Mouse (Mus musculus): ENCODE measurements around the gene Ndrg4. TPM values are rescaled to one million over a fixed set of nuclear protein-coding genes. Genes with fewer than 3 reads are reported as not detected.

Gene Ndrg4
- polyA plus RNA-seq, 1 experiment from 2014 or later, result 14.4 TPM

DNA sequence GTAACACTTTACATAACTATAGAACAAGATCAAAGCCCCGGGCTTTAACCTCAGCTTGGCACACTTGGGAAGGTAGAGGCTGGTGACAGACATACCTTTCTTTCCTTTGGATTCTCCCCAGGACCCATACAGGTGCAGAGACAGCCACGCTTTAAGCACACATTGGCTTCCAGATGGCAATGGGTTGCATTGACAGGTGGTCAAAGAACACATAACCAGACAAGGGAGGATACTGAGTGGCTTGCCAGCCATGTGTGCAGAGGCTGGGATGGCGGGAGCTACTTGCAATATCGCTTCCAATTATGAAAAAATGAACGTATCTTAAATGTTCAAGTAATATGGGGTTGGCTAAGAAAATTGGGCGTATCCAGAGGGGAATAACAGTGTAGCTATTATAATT is 4.9 kb upstream of the Ndrg4 start:
- Histone ChIP-seq H3K4me2 (ENCODE audit: low read depth, low read length) (no peak overlapping the region), H3K4me1 (ENCODE audit: control insufficient read depth, insufficient read depth, low read length) (peaks cover 9% of the 10 kb centered on the region), H3K36me3 (ENCODE audit: control insufficient read depth, insufficient read depth, low read length) (no peaks in the 10 kb centered on the region), H3K9ac (ENCODE audit: low read depth, low read length) (no peak overlapping the region), H3K27ac (ENCODE audit: low read length) (no peak overlapping the region), H3K9me3 (ENCODE audit: control insufficient read depth, low read length) (no peaks in the 10 kb centered on the region), H3K27me3 (replicated peaks; ENCODE audit: control insufficient read depth, insufficient read depth, low read length) (peaks cover 19% of the 10 kb centered on the region), H3K4me3 (ENCODE audit: low read length) (no peak overlapping the region)
- no peak for ATAC-seq
- 90% methylated on average over 6 of the region's 6 CpGs for WGBS

DNA sequence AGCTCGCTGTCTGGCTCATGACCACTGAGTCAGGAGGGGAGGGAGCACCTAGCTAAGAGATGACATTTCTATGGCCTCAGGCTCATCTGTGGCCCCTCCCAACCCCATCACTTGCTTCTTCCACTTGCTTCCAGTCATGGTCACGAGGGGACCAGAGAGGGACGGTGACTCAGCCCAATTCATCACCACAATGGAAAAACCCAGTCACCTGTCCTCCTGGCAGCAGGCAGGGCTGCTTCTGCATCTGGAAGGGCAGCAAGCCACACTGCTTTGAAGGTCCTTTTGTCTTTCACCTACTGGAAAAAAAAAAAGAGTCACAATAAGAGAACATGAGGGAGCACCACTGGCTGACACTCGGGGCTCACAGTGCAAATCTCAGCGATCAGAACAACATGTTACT is 4.0 kb upstream of the Ndrg4 start:
- Histone ChIP-seq H3K27ac (ENCODE audit: low read length) (no peak overlapping the region), H3K9me3 (ENCODE audit: control insufficient read depth, low read length) (no peaks in the 10 kb centered on the region), H3K4me2 (ENCODE audit: low read depth, low read length) (no peak overlapping the region), H3K36me3 (ENCODE audit: control insufficient read depth, insufficient read depth, low read length) (no peaks in the 10 kb centered on the region), H3K4me3 (ENCODE audit: low read length) (no peak overlapping the region), H3K9ac (ENCODE audit: low read depth, low read length) (no peak overlapping the region), H3K27me3 (replicated peaks; ENCODE audit: control insufficient read depth, insufficient read depth, low read length) (peaks cover 27% of the 10 kb centered on the region), H3K4me1 (ENCODE audit: control insufficient read depth, insufficient read depth, low read length) (peaks cover 5% of the 10 kb centered on the region; the same call in 1 of the 2 replicates)
- ATAC-seq, result no peak
- 70% methylated on average over 5 of the region's 5 CpGs for WGBS

DNA sequence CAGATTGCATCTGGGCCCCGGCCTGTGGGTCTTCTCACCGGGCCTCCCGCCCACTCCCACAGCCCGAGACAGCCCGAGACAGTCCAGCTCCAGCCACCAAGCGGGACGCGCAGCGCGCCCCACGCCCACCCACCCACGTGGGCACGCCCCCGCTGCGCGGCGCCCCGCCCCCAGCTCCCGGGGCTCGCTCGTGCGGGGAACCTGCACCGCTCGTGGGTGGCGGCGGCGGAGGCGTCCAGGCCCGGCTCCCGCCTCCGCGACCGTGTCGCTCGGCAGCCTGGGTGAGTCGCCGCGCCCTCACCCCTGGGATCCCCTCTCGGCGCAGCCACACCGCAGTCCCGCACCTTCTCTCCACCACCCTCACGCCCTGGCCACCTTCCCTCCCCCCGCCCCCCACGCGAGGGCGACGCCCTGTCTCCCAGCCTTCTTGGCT is 827 bp downstream of the Ndrg4 start:
- no peak overlapping the region for H3K27ac ChIP-seq (ENCODE audit: low read length)
- H3K4me1 ChIP-seq (ENCODE audit: control insufficient read depth, insufficient read depth, low read length), result peaks cover 12% of the 10 kb centered on the region
- 0% methylated on average over 29 of the region's 48 CpGs for WGBS
- H3K4me2 ChIP-seq (ENCODE audit: low read depth, low read length), result peak overlapping the region; percentile 98
- H3K9me3 ChIP-seq (ENCODE audit: control insufficient read depth, low read length), result no peaks in the 10 kb centered on the region
- H3K4me3 ChIP-seq (ENCODE audit: low read length), result peak overlapping the region; percentile 59
- peak overlapping the region; percentile 60 for H3K9ac ChIP-seq (ENCODE audit: low read depth, low read length)
- peaks cover 52% of the 10 kb centered on the region for H3K27me3 ChIP-seq (replicated peaks; ENCODE audit: control insufficient read depth, insufficient read depth, low read length)
- ATAC-seq, result peak; percentile 64
- no peaks in the 10 kb centered on the region for H3K36me3 ChIP-seq (ENCODE audit: control insufficient read depth, insufficient read depth, low read length)

DNA sequence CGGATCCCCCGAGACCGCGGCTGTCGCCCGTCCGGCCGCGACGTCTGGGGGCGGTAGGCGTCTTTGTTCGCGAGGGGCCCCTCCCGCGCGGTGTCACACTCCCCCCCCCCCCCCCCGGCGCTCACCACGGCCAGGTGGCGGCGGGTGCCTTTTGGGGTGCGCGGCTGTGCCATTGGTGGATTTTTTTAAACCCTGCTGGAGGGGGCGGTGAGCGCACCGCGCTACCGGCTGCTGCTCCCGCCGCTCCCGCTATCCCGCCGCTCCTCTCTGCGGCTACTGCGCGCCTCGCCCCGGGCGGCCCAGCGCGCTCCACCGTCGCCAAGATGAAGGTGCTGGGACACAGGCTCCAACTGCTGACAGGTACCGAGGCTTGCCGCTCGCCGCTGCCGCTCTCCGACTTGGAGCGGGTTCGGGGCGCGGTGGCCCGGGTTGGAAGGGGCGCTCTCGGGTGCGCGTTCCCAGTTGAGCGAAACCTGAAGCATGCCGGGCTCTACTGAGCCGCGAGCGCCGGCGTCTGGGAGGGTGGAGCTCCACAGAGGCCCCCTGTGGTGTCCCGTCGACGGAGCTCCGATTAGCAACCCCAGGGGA is 1.3 kb downstream of the Ndrg4 start:
- peak; percentile 53 for ATAC-seq
- H3K4me3 ChIP-seq (ENCODE audit: low read length), result peak overlapping the region; percentile 59
- peak overlapping the region; percentile 60 for H3K9ac ChIP-seq (ENCODE audit: low read depth, low read length)
- no peaks in the 10 kb centered on the region for H3K36me3 ChIP-seq (ENCODE audit: control insufficient read depth, insufficient read depth, low read length)
- peak overlapping the region; percentile 98 for H3K4me2 ChIP-seq (ENCODE audit: low read depth, low read length)
- H3K27ac ChIP-seq (ENCODE audit: low read length), result no peak overlapping the region
- under 1% methylated on average over 66 of the region's 70 CpGs for WGBS
- no peaks in the 10 kb centered on the region for H3K9me3 ChIP-seq (ENCODE audit: control insufficient read depth, low read length)
- H3K4me1 ChIP-seq (ENCODE audit: control insufficient read depth, insufficient read depth, low read length), result peaks cover 12% of the 10 kb centered on the region
- peaks cover 52% of the 10 kb centered on the region for H3K27me3 ChIP-seq (replicated peaks; ENCODE audit: control insufficient read depth, insufficient read depth, low read length)

DNA sequence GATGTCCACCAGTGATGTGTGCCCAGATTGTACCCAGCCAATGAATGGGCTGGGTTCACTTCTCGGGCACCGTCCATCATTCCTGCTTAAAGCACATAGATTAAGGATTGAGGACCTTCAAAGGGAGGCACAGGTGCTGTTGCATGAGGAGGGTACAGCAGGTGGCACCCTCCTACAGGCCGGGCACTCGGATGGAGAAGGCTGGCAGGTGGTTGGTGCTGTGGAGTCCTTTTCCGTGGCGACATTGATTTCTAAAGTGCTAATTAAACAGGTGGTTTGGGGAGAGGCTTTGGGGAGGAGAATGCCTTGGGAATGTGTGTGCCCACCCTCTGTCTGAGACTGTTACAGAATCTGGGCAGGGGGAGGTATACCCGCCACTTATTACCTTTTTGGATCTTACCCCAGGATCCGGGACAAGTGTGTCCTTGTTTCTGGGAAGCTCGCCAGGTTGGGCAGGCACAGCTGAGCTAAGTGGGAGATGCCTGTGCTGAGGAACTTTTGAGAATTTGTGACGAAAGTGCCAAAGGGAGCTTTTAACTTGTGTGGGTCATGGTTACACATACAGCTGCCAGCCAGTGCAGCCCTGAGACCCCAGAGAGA is 11.4 kb downstream of the Ndrg4 start:
- H3K27me3 ChIP-seq (replicated peaks; ENCODE audit: control insufficient read depth, insufficient read depth, low read length), result no peaks in the 10 kb centered on the region; the same call in 1 of the 2 replicates
- 76% methylated on average over 10 of the region's 10 CpGs for WGBS
- H3K9ac ChIP-seq (ENCODE audit: low read depth, low read length), result no peak overlapping the region
- no peaks in the 10 kb centered on the region for H3K36me3 ChIP-seq (ENCODE audit: control insufficient read depth, insufficient read depth, low read length)
- H3K4me1 ChIP-seq (ENCODE audit: control insufficient read depth, insufficient read depth, low read length), result no peaks in the 10 kb centered on the region
- no peak overlapping the region for H3K4me3 ChIP-seq (ENCODE audit: low read length)
- no peak for ATAC-seq
- no peak overlapping the region for H3K27ac ChIP-seq (ENCODE audit: low read length)
- H3K9me3 ChIP-seq (ENCODE audit: control insufficient read depth, low read length), result no peaks in the 10 kb centered on the region
- H3K4me2 ChIP-seq (ENCODE audit: low read depth, low read length), result no peak overlapping the region

DNA sequence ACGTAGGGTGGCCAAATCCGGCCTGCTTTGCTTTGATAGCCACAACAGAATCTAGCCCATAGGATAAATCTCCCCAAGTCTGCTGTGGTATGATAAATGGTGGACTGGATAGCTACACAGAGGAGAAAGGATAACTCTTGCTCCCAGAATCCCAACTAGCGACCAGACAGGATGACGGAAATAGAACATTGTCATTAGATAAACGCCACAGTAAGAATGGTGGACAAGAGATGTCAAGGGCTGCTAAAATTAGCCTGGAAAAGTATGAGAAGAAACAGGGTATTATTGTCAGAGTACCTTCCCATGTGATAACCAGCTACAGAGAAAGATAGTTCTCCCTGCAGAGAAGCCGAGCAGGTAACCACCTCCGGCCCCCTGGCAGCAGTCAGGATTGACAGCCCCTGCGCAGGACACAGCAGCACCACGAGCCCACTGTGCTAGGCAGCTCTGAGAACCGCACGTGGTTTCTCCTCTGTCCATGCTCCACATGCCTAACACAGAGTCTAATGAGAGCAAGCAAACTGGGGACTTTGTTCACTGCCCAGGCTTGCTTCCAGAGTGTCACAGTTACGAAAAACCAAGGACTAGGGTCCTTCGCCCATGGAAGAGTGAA is 14.3 kb downstream of the Ndrg4 start:
- ATAC-seq, result no peak
- H3K9me3 ChIP-seq (ENCODE audit: control insufficient read depth, low read length), result no peaks in the 10 kb centered on the region
- WGBS, result 70% methylated on average over 13 of the region's 13 CpGs

DNA sequence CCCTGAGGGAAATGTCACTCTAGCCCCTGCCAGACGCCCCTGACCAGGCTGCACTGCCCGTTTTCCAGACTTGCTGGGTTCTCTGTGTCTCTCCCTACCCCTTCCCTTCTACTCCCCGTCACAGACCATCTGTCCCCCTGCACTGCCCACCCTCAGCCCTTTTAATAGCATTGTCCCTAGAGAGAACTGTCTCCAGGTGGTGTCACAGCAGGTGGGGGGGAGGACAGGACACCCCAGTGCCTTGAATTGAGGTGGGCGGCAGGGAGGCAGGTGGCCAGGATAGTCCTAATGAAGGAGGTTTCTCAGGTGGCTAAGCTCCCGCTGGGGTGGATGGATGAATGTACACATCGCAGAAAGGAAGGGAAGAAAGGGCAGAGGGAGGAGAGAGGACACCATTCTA is 17.9 kb downstream of the Ndrg4 start:
- ATAC-seq, result no peak
- Histone ChIP-seq H3K9ac (ENCODE audit: low read depth, low read length) (no peak overlapping the region), H3K36me3 (ENCODE audit: control insufficient read depth, insufficient read depth, low read length) (no peaks in the 10 kb centered on the region), H3K4me3 (ENCODE audit: low read length) (no peak overlapping the region), H3K4me2 (ENCODE audit: low read depth, low read length) (no peak overlapping the region), H3K27ac (ENCODE audit: low read length) (no peak overlapping the region), H3K4me1 (ENCODE audit: control insufficient read depth, insufficient read depth, low read length) (no peaks in the 10 kb centered on the region), H3K27me3 (replicated peaks; ENCODE audit: control insufficient read depth, insufficient read depth, low read length) (peaks cover 11% of the 10 kb centered on the region), H3K9me3 (ENCODE audit: control insufficient read depth, low read length) (no peaks in the 10 kb centered on the region)
- WGBS, result 13% methylated on average over 6 of the region's 6 CpGs

More for the DNA sequence above, 14.3 kb downstream of the Ndrg4 start:
- no peaks in the 10 kb centered on the region for H3K36me3 ChIP-seq (ENCODE audit: control insufficient read depth, insufficient read depth, low read length)
- no peak overlapping the region for H3K9ac ChIP-seq (ENCODE audit: low read depth, low read length)
- no peak overlapping the region for H3K27ac ChIP-seq (ENCODE audit: low read length)
- no peak overlapping the region for H3K4me3 ChIP-seq (ENCODE audit: low read length)
- no peak overlapping the region for H3K4me2 ChIP-seq (ENCODE audit: low read depth, low read length)
- H3K27me3 ChIP-seq (replicated peaks; ENCODE audit: control insufficient read depth, insufficient read depth, low read length), result peaks cover 3% of the 10 kb centered on the region; the same call in 1 of the 2 replicates
- H3K4me1 ChIP-seq (ENCODE audit: control insufficient read depth, insufficient read depth, low read length), result no peaks in the 10 kb centered on the region

DNA sequence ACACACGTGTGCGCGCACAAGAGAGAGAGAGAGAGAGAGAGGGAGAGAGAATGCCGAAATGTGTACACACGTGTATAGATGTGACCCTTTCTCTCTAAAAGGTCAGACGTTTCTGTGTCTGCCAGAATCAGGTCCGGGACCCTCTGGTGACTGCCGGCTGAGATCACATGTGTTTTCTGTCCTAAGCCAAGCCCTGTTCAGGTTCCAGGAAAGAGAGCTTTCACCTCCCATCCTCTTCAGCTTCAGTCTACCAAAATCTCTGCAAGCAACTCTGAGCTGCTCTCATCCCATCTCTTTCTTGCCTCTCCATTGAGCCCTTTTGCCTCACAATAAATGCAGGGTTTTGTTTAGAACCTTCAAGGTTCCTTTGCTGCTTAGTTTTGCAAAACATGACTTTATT is 19.9 kb downstream of the Ndrg4 start:
- no peak for ATAC-seq
- 0 out of 2 replicates have a peak overlapping the region, but pooled peaks have one; percentile 33 for H3K9ac ChIP-seq (ENCODE audit: low read depth, low read length)
- H3K4me3 ChIP-seq (ENCODE audit: low read length), result no peak overlapping the region
- no peak overlapping the region for H3K4me2 ChIP-seq (ENCODE audit: low read depth, low read length)
- peaks cover 11% of the 10 kb centered on the region for H3K27me3 ChIP-seq (replicated peaks; ENCODE audit: control insufficient read depth, insufficient read depth, low read length)
- no peak overlapping the region for H3K27ac ChIP-seq (ENCODE audit: low read length)
- no peaks in the 10 kb centered on the region for H3K36me3 ChIP-seq (ENCODE audit: control insufficient read depth, insufficient read depth, low read length)
- WGBS, result 57% methylated on average over 8 of the region's 8 CpGs
- H3K4me1 ChIP-seq (ENCODE audit: control insufficient read depth, insufficient read depth, low read length), result no peaks in the 10 kb centered on the region
- H3K9me3 ChIP-seq (ENCODE audit: control insufficient read depth, low read length), result no peaks in the 10 kb centered on the region

DNA sequence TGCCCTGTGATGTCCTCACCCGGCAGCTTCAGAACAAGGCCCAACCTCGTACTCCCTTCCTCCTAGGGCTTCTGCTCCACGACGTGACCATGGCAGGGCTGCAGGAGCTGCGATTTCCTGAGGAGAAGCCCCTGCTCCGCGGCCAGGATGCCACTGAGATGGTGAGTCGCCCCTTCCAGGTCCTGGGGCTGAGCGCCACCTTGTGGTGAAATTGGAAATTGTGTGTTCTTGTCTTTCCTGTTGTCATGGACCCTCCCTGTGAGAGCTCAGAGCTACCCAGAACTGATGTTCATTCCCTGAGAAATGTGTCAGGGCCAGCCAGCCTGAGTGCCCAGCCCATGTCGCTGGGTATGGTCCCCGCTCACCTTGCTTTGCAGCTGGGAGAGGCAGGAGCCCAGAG is 20.3 kb downstream of the Ndrg4 start:
- H3K27ac ChIP-seq (ENCODE audit: low read length), result no peak overlapping the region
- no peaks in the 10 kb centered on the region for H3K36me3 ChIP-seq (ENCODE audit: control insufficient read depth, insufficient read depth, low read length)
- H3K9me3 ChIP-seq (ENCODE audit: control insufficient read depth, low read length), result no peaks in the 10 kb centered on the region
- H3K4me1 ChIP-seq (ENCODE audit: control insufficient read depth, insufficient read depth, low read length), result no peaks in the 10 kb centered on the region
- H3K27me3 ChIP-seq (replicated peaks; ENCODE audit: control insufficient read depth, insufficient read depth, low read length), result peaks cover 11% of the 10 kb centered on the region
- H3K9ac ChIP-seq (ENCODE audit: low read depth, low read length), result 0 out of 2 replicates have a peak overlapping the region, but pooled peaks have one; percentile 33
- WGBS, result 3% methylated on average over 11 of the region's 11 CpGs
- no peak overlapping the region for H3K4me3 ChIP-seq (ENCODE audit: low read length)
- ATAC-seq, result peak; percentile 56
- 0 out of 2 replicates have a peak overlapping the region, but pooled peaks have one; percentile 12 for H3K4me2 ChIP-seq (ENCODE audit: low read depth, low read length)
